Mouse (Mus musculus): ENCODE data around the gene Thada.

DNA sequence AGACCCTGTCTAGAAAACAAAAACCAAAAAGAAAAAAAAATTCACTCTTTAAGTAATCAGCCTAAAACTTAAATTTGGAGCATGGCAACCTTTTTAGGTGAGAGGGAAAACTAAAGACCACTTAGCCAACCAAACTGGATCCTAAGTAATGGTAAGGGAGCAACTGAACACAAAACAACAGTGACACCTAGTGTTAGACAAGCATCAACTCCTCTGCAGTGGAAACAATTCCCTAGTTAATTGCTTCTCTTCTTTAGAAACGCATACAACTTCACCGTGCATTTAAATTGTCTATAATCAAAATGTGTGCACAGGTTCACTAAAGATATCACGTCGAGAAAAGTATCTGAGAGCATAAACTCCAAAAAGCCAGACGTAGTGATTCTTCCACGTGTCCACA, 80.3 kb downstream of the Thada start:
- TF ChIP-seq EP300 (IDR thresholded peaks at IDR 0.05; ENCODE audit: insufficient read depth, low read depth, low read length) (no peak), CTCF (IDR thresholded peaks at IDR 0.05) (peak; percentile 84), POLR2A (IDR thresholded peaks at IDR 0.05; ENCODE audit: insufficient read depth, low read depth, low read length) (no peak)

Measured in heart, adult 2 months (tissue).